Mouse (Mus musculus) CH12.LX (cell line): ENCODE measurements around the gene Pink1. TPM values are rescaled to one million over a fixed set of nuclear protein-coding genes. Genes with fewer than 3 reads are reported as not detected.

Experiments used
- DNase-seq: peaks from one replicate; pipeline ENCODE4 v3.0.0-alpha.2; 2013; ENCODE audit errors: extremely low read depth
- H3K27ac ChIP-seq: 2 replicates; pipeline ENCODE4 v1.5.1; 2012; ENCODE audit warnings: low read depth, mild to moderate bottlenecking, control low read depth, moderate library complexity; ENCODE audit not compliant: insufficient read depth
- H3K27me3 ChIP-seq: replicated peaks from 2 replicates; pipeline ENCODE3; 2012; ENCODE audit warnings: inconsistent platforms
- H3K36me3 ChIP-seq, 2 experiments: replicated peaks in 1 of 2; 2 replicates each; pipeline versions ENCODE3 to v1.6.1; 2012; ENCODE audit warnings: inconsistent platforms in 1 of 2, low read length in 1 of 2, mild to moderate bottlenecking in 1 of 2, mixed read lengths in 1 of 2, moderate library complexity in 1 of 2; ENCODE audit not compliant: control insufficient read depth in 1 of 2, insufficient read depth in 1 of 2
- H3K4me1 ChIP-seq, 2 experiments: 2 replicates each; pipeline ENCODE4 v1.6.1; 2012; ENCODE audit warnings: inconsistent platforms in 1 of 2, moderate library complexity in 1 of 2; ENCODE audit not compliant: insufficient read depth in 2 of 2, control insufficient read depth in 1 of 2
- H3K4me2 ChIP-seq: 2 replicates; pipeline ENCODE4 v1.6.1; 2012; ENCODE audit warnings: low read depth, mild to moderate bottlenecking, control low read depth; ENCODE audit not compliant: poor library complexity, insufficient read depth, severe bottlenecking
- H3K4me3 ChIP-seq, 3 experiments: fragments of 150-350 bp in 1 of 3; sonication (generic) in 1 of 3; replicated peaks in 1 of 3; 2 replicates each; pipeline versions ENCODE3 to v1.5.1; 2011 to 2012; ENCODE audit warnings: low read depth in 2 of 3, low read length in 2 of 3, mild to moderate bottlenecking in 2 of 3, moderate library complexity in 2 of 3, control low read depth in 1 of 3, improper control_type of control experiment in 1 of 3, inconsistent platforms in 1 of 3, mixed read lengths in 1 of 3; ENCODE audit not compliant: poor library complexity in 1 of 3
- H3K79me2 ChIP-seq: replicated peaks from 2 replicates; pipeline ENCODE4 v1.6.1; 2012; ENCODE audit warnings: mild to moderate bottlenecking, moderate library complexity; ENCODE audit not compliant: control insufficient read depth, poor library complexity, insufficient read depth, severe bottlenecking; ENCODE audit errors: extremely low read depth
- H3K9ac ChIP-seq: 2 replicates; pipeline ENCODE4 v1.6.1; 2012; ENCODE audit warnings: low read depth, mild to moderate bottlenecking, control low read depth, moderate library complexity; ENCODE audit not compliant: insufficient read depth
- H3K9me3 ChIP-seq: replicated peaks from 2 replicates; pipeline ENCODE3; 2012; ENCODE audit warnings: low read length, inconsistent platforms, mixed read lengths
- CHD1 ChIP-seq: IDR thresholded peaks from 2 replicates; pipeline ENCODE4 v1.6.1; 2012; ENCODE audit warnings: low read depth, low read length, improper control_type of control experiment, inconsistent platforms
- CHD2 ChIP-seq: IDR thresholded peaks from 2 replicates; pipeline ENCODE4 v1.6.1; 2011; ENCODE audit warnings: low read length, improper control_type of control experiment
- EP300 ChIP-seq: IDR thresholded peaks from 2 replicates; pipeline ENCODE4 v1.6.1; 2011; ENCODE audit warnings: low read length, improper control_type of control experiment
- IRF4 ChIP-seq: IDR thresholded peaks from 2 replicates; pipeline ENCODE4 v1.6.1; 2014; ENCODE audit warnings: low read depth, mild to moderate bottlenecking, inconsistent platforms, low read length, improper control_type of control experiment
- JUN ChIP-seq: IDR thresholded peaks from 2 replicates; pipeline ENCODE4 v1.6.1; 2011; ENCODE audit warnings: low read depth, mild to moderate bottlenecking, low read length, improper control_type of control experiment, moderate library complexity; ENCODE audit not compliant: insufficient read depth
- JUND ChIP-seq: conservative IDR thresholded peaks from 2 replicates; pipeline ENCODE4 v1.6.1; 2011; ENCODE audit warnings: low read depth, low read length, improper control_type of control experiment
- KAT2A ChIP-seq: IDR thresholded peaks from 2 replicates; pipeline ENCODE4 v1.6.1; 2012; ENCODE audit warnings: low read length, improper control_type of control experiment, inconsistent platforms; ENCODE audit not compliant: insufficient replicate concordance
- MAFK ChIP-seq: IDR thresholded peaks from 2 replicates; pipeline ENCODE4 v1.6.1; 2011; ENCODE audit warnings: low read length, improper control_type of control experiment; ENCODE audit not compliant: insufficient replicate concordance
- MAX ChIP-seq: IDR thresholded peaks from 2 replicates; pipeline ENCODE4 v1.6.1; 2011; ENCODE audit warnings: low read length, improper control_type of control experiment
- MYC ChIP-seq: IDR thresholded peaks from 2 replicates; pipeline ENCODE4 v1.6.1; 2011; ENCODE audit warnings: low read depth, mild to moderate bottlenecking, improper control_type of control experiment, low read length
- NELFE ChIP-seq: IDR thresholded peaks from 2 replicates; pipeline ENCODE4 v1.6.1; 2011; ENCODE audit warnings: low read depth, low read length, improper control_type of control experiment
- NRF1 ChIP-seq: IDR thresholded peaks from 2 replicates; pipeline ENCODE4 v1.6.1; 2014; ENCODE audit warnings: low read depth, mild to moderate bottlenecking, inconsistent platforms, low read length, improper control_type of control experiment, moderate library complexity
- POLR2AphosphoS2 ChIP-seq: IDR thresholded peaks from 2 replicates; pipeline ENCODE4 v1.6.1; 2011; ENCODE audit warnings: low read depth, low read length, improper control_type of control experiment
- UBTF ChIP-seq: IDR thresholded peaks from 2 replicates; pipeline ENCODE4 v1.6.1; 2012; ENCODE audit warnings: low read depth, mild to moderate bottlenecking, inconsistent platforms, low read length, improper control_type of control experiment, moderate library complexity
- USF2 ChIP-seq: conservative IDR thresholded peaks from 2 replicates; pipeline ENCODE4 v1.6.1; 2011; ENCODE audit warnings: low read depth, low read length, improper control_type of control experiment
- ZC3H11A ChIP-seq: IDR thresholded peaks from 2 replicates; pipeline ENCODE4 v1.6.1; 2012; ENCODE audit warnings: low read depth, mild to moderate bottlenecking, inconsistent platforms, low read length, improper control_type of control experiment
- ZMIZ1 ChIP-seq: IDR thresholded peaks from 2 replicates; pipeline ENCODE4 v1.6.1; 2012; ENCODE audit warnings: low read depth, mild to moderate bottlenecking, inconsistent platforms, low read length, improper control_type of control experiment
- dilution Hi-C: fragments of 300-500 bp; cut with MboI; formaldehyde crosslinking; loops from 2 replicates; pipeline ENCODE4 v1.14.3; 2020; ENCODE audit warnings: low sequenced_read_pairs; ENCODE audit not compliant: extremely low pct_unique_long_range_greater_than_20kb, extremely low pct_ligation_motif_present
- in situ Hi-C: fragments of 300-500 bp; cut with MboI; formaldehyde crosslinking; loops from 3 replicates; pipeline ENCODE4 v1.14.3; 2019; ENCODE audit warnings: low sequenced_read_pairs, low pct_ligation_motif_present, low pct_unique_long_range_greater_than_20kb, mixed read lengths
- polyA plus RNA-seq: library from polyadenylated mRNA; unstranded; fragments of >175 nt; gene quantifications from 2 replicates; pipeline ENCODE4 v1.2.1, GENCODE M21; 2012; ENCODE audit warnings: low read depth; ENCODE audit not compliant: insufficient read length
- total RNA-seq, 2 experiments: library from RNA; depleted of rRNA; stranded (reverse); fragments of 300-350 nt in 1 of 2; fragments of >200 nt in 1 of 2; gene quantifications; 2 replicates each; pipeline ENCODE4 v1.2.3; 2012 to 2014

Pink1 gene
- total and polyA plus RNA-seq, 3 experiments = 7.1 to 10.8 (median 7.2) TPM

- Histone ChIP-seq H3K9me3 (peaks cover 13% of the 10 kb centered on the region), H3K9ac (no peak overlapping the region), H3K4me1 (peaks cover 0 to 8% of the 10 kb centered on the region in 2 experiments; a peak in 2 of 4 replicates), H3K79me2 (no peaks in the 10 kb centered on the region), H3K27me3 (peaks cover 77% of the 10 kb centered on the region), H3K36me3 (no peaks in the 10 kb centered on the region), H3K4me2 (no peak overlapping the region), H3K4me3 (no peak overlapping the region), H3K27ac (no peak overlapping the region)
- DNase-seq = no peak
- dilution Hi-C loops (no loop called here), in situ Hi-C loops (no loop called here)
- TF ChIP-seq MYC = no peak
- no peak for TF ChIP-seq CHD2
- no peak for TF ChIP-seq ZMIZ1
- no peak for TF ChIP-seq JUN
- no peak for TF ChIP-seq MAX
- TF ChIP-seq NELFE = no peak
- no peak for TF ChIP-seq POLR2AphosphoS2
- TF ChIP-seq KAT2A = no peak
- no peak for TF ChIP-seq NRF1
- TF ChIP-seq MAFK = no peak
- TF ChIP-seq USF2 = no peak
- no peak for TF ChIP-seq IRF4
- no peak for TF ChIP-seq CHD1
These were observed 7.0 kb upstream of the Pink1 start for GRCm38 (mm10) chr4:138333135-138333534.

- Histone ChIP-seq H3K79me2 (no peaks in the 10 kb centered on the region), H3K9me3 (peaks cover 18% of the 10 kb centered on the region), H3K27ac (no peak overlapping the region), H3K9ac (no peak overlapping the region), H3K36me3 (no peaks in the 10 kb centered on the region), H3K27me3 (peaks cover 64% of the 10 kb centered on the region), H3K4me3 (no peak overlapping the region), H3K4me2 (no peak overlapping the region), H3K4me1 (peaks cover 0 to 5% of the 10 kb centered on the region in 2 experiments; a peak in 2 of 4 replicates)
- DNase-seq = no peak
- no peak for TF ChIP-seq UBTF
- no peak for TF ChIP-seq CHD2
- TF ChIP-seq POLR2AphosphoS2 = no peak
- no peak for TF ChIP-seq NRF1
- TF ChIP-seq JUND = no peak
- TF ChIP-seq IRF4 = no peak
- TF ChIP-seq ZC3H11A = no peak
- no peak for TF ChIP-seq EP300
- dilution Hi-C loops = no loop called here
- in situ Hi-C loops = no loop called here
These were observed 5.5 kb upstream of the Pink1 start for GRCm38 (mm10) chr4:138331647-138332046.
